Mouse (Mus musculus) kidney, postnatal 0 days (tissue): ENCODE measurements around the gene Imp4. TPM values are rescaled to one million over a fixed set of nuclear protein-coding genes. Genes with fewer than 3 reads are reported as not detected.
"Not testable (repeated sequence)": the region's sequence is repeated elsewhere in the genome, so short reads cannot be mapped to it uniquely, and the experiment has no call there.

ENCODE experiments used
- ATAC-seq: fragments of 200-750 bp; cut with Nextera tagmentation; replicated peaks from 2 replicates; pipeline ENCODE4 v1.8.0; 2017; ENCODE audit warnings: low read depth, moderate number of reproducible peaks, moderate TSS enrichment, moderate library complexity; ENCODE audit not compliant: low FRiP score
- DNase-seq: peaks from one replicate; pipeline ENCODE4 v3.0.0-alpha.2; 2016; ENCODE audit warnings: low spot score
- H3K27ac ChIP-seq: fragments of 300-500 bp; sonication (generic); 2 replicates; pipeline ENCODE4 v1.5.1; 2014; ENCODE audit warnings: mild to moderate bottlenecking
- H3K27me3 ChIP-seq: fragments of 300-500 bp; sonication (generic); 2 replicates; pipeline ENCODE4 v1.6.1; 2014; ENCODE audit warnings: low read length, mixed read lengths; ENCODE audit not compliant: insufficient read depth
- H3K36me3 ChIP-seq: fragments of 300-500 bp; sonication (generic); 2 replicates; pipeline ENCODE4 v1.6.1; 2014; ENCODE audit warnings: low read length, mixed read lengths; ENCODE audit not compliant: insufficient read depth
- H3K4me1 ChIP-seq: fragments of 300-500 bp; sonication (generic); replicated peaks from 2 replicates; pipeline ENCODE4 v1.6.1; 2014; ENCODE audit warnings: antibody characterized with exemption, low read length, mixed read lengths; ENCODE audit not compliant: insufficient read depth
- H3K4me2 ChIP-seq: fragments of 300-500 bp; sonication (generic); 2 replicates; pipeline ENCODE4 v1.6.1; 2014; ENCODE audit warnings: mild to moderate bottlenecking, low read length, moderate library complexity, mixed read lengths
- H3K4me3 ChIP-seq: fragments of 300-500 bp; sonication (generic); replicated peaks from 2 replicates; pipeline ENCODE4 v1.5.1; 2014; ENCODE audit warnings: low read depth, low read length
- H3K9ac ChIP-seq: fragments of 300-500 bp; sonication (generic); 2 replicates; pipeline ENCODE4 v1.6.1; 2014; ENCODE audit warnings: low read depth, low read length
- H3K9me3 ChIP-seq: fragments of 300-500 bp; sonication (generic); replicated peaks from 2 replicates; pipeline ENCODE4 v1.6.1; 2016; ENCODE audit warnings: low read length, inconsistent platforms, mixed read lengths
- CTCF ChIP-seq: IDR thresholded peaks from 2 replicates; pipeline ENCODE4 v1.5.1; 2016; ENCODE audit warnings: antibody characterized with exemption, low read depth, mild to moderate bottlenecking, moderate library complexity
- WGBS: fragments of 180-500 bp; shearing (Covaris S2); extraction: QIAGEN DNeasy Blood & Tissue Kit; methylation state at CpG from one replicate; pipeline ENCODE4 v1.1.7; 2014; 5-methylcytosine and 5-hydroxymethylcytosine counted together
- polyA plus RNA-seq: library from polyadenylated mRNA; unstranded; fragments of >200 nt; fragmentation: Nextera tagmentation; extraction: Ambion mirVana; gene quantifications from 2 replicates; pipeline ENCODE4 v1.2.1, GENCODE M21; 2015

Gene Imp4
- polyA plus RNA-seq, 1 experiment from 2014 or later: 74.9 TPM

DNA sequence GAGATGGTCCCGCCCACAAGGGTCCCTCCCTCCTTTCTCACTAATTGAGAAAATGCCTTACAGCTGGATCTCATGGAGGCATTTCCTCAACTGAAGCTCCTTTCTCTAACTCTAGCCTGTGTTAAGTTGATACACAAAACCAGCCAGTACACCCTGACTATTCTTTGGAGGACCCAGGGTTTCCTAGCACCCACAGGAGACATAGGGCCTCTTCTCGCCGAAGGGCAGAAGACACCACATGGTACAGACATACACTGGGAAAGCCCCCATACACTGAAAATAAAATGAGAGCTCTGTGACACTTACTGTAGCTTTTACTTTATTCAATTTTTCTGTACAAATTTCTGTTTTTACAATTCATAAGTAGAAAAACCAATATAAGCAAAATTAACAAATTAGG is 3.3 kb upstream of the Imp4 start:
- TF ChIP-seq CTCF: no peak
- ATAC-seq (no peak), DNase-seq (no peak)
- no peak overlapping the region for H3K4me3 ChIP-seq
- H3K9ac ChIP-seq: no peak overlapping the region
- H3K4me2 ChIP-seq: no peak overlapping the region
- peaks cover 11% of the 10 kb centered on the region for H3K9me3 ChIP-seq
- WGBS: 86% methylated on average over 3 of the region's 3 CpGs
- no peaks in the 10 kb centered on the region for H3K27me3 ChIP-seq
- no peak overlapping the region for H3K27ac ChIP-seq
- no peaks in the 10 kb centered on the region for H3K36me3 ChIP-seq
- peaks cover 12% of the 10 kb centered on the region; the same call in 1 of the 2 replicates for H3K4me1 ChIP-seq

DNA sequence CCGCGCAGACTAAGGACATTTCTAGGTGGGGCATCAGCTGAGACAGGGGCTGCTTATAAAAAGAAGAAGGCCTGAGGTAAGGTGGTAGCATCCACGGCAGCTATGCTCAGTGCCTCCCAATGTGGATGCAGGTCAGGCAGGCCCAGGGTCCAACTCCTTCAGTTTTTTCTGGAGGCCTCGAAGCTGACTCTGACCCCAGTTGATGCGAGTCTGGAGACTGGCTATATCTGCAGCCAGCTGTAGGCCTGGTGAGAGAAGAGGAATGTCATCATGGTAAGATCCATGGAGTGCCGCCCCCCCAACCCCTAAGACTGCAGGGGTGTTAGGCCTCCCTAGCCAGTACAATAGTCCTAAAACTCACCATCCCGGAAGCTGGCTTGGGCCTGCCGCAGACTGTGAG is 2.3 kb upstream of the Imp4 start:
- H3K27ac ChIP-seq, H3K9me3 ChIP-seq, H3K36me3 ChIP-seq, H3K9ac ChIP-seq, DNase-seq, H3K4me2 ChIP-seq, H3K4me3 ChIP-seq, H3K27me3 ChIP-seq, ATAC-seq: not testable (repeated sequence)
- 96% methylated on average over 8 of the region's 8 CpGs for WGBS
- peaks cover 12% of the 10 kb centered on the region; the same call in 1 of the 2 replicates for H3K4me1 ChIP-seq

- ATAC-seq: no peak
These were observed 1.1 kb upstream of the Imp4 start for GRCm38 (mm10) chr1:34438381-34439051.

DNA sequence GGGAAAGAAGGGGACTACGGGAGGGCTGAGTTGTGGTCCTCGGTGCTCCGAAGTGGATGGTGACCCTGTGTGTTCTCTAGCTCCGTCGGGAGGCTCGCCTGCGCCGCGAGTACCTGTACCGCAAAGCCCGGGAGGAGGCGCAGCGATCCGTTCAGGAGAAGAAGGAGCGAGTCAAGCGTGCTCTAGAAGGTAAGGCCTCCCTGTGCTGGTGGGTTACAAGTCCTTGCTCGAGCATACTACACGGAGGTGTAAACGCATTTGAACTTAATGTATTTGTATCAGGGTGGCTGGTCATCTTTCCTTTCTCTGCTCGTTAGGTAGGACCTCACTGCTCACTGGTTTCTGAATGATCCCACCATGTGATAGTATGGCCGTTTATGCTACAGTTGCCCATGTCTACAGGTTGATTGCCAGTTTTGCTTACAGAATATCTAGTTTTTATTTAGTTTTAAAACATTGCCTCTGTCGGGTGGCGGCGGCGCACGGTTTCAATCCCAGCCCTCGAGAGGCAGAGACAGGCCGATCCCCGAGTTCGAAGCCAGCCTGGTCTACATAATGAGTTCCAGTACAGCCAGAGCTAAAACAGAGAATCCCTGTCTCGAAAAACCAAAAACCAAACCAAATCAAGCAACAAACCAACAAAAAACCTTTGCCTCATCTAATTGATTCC is 445 bp downstream of the Imp4 start:
- Histone ChIP-seq H3K4me2 (peak overlapping the region; percentile 64), H3K27me3 (no peaks in the 10 kb centered on the region), H3K9me3 (no peaks in the 10 kb centered on the region), H3K4me3 (peak overlapping the region; percentile 73), H3K9ac (peak overlapping the region; percentile 70), H3K36me3 (peaks cover 26% of the 10 kb centered on the region), H3K4me1 (peaks cover 8% of the 10 kb centered on the region; the same call in 1 of the 2 replicates), H3K27ac (peak overlapping the region; percentile 78)
- DNase-seq (no peak), ATAC-seq (peak; percentile 1; the same call in 1 of the 2 replicates)
- WGBS: 8% methylated on average over 31 of the region's 31 CpGs
- TF ChIP-seq CTCF: peak; percentile 47

More at GRCm38 (mm10) chr1:34438381-34439051, 1.1 kb upstream of the Imp4 start:
- Histone ChIP-seq H3K4me1 (peaks cover 12% of the 10 kb centered on the region; the same call in 1 of the 2 replicates), H3K4me3 (peak overlapping the region; percentile 73), H3K9me3 (no peaks in the 10 kb centered on the region), H3K27ac (0 out of 2 replicates have a peak overlapping the region, but pooled peaks have one; percentile 47), H3K36me3 (peaks cover 10% of the 10 kb centered on the region), H3K4me2 (peak overlapping the region; percentile 84), H3K27me3 (no peaks in the 10 kb centered on the region), H3K9ac (peak overlapping the region; percentile 64)
- DNase-seq: no peak
- 34% methylated on average over 16 of the region's 20 CpGs for WGBS
- TF ChIP-seq CTCF: no peak

DNA sequence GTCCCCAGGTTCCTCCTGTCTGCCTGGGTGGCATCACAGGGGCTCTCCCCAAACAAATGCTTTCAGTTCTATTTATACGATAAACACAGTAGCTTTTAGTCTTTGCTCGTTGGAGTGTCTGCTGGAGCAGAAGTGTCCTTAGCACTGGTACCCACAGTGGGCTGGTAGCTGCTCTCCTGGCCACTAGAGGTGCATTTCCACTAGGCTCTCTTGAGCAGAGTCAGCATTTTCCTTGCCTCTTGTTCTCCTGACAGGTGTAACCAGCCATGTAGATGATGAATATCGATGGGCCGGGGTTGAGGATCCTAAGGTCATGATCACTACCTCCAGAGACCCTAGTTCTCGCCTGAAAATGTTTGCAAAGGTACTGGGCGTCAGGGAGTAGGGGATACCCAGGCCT is 3.5 kb downstream of the Imp4 start:
- WGBS: 92% methylated on average over 6 of the region's 6 CpGs
- Histone ChIP-seq H3K27me3 (no peaks in the 10 kb centered on the region), H3K4me1 (peaks cover 8% of the 10 kb centered on the region; the same call in 1 of the 2 replicates), H3K9ac (no peak overlapping the region), H3K9me3 (no peaks in the 10 kb centered on the region), H3K36me3 (peaks cover 35% of the 10 kb centered on the region), H3K4me3 (no peak overlapping the region), H3K4me2 (no peak overlapping the region), H3K27ac (no peak overlapping the region)
- ATAC-seq (no peak), DNase-seq (no peak)
- no peak for TF ChIP-seq CTCF

- DNase-seq (no peak), ATAC-seq (no peak)
- 34% methylated on average over 8 of the region's 8 CpGs for WGBS
- no peaks in the 10 kb centered on the region for H3K36me3 ChIP-seq
- no peak overlapping the region for H3K4me3 ChIP-seq
- H3K9me3 ChIP-seq: no peaks in the 10 kb centered on the region
- TF ChIP-seq CTCF: no peak
- no peak overlapping the region for H3K27ac ChIP-seq
- 0 out of 2 replicates have a peak overlapping the region, but pooled peaks have one; percentile 84 for H3K4me2 ChIP-seq
- no peaks in the 10 kb centered on the region for H3K4me1 ChIP-seq
- H3K9ac ChIP-seq: no peak overlapping the region
- H3K27me3 ChIP-seq: no peaks in the 10 kb centered on the region
These were observed 18.8 kb downstream of the Imp4 start for GRCm38 (mm10) chr1:34458431-34458830.
